Mouse (Mus musculus) left cerebral cortex, adult 8-10 months (tissue): ENCODE measurements at regions not wholly inside any gene's neighbourhood (a gene's known extent, or its start where the extent isn't known, plus 50 kb on each side); places are given as distances from the start of the nearest gene placed in this dataset.
A peak's percentile ranks its signal among the peaks of the same experiment; 100 is the strongest.

Experiments
- DNase-seq, 2 experiments: peaks; one replicate each; pipeline ENCODE4 v3.0.0; 2022; ENCODE audit warnings: low spot score in 2 of 2

- DNase-seq, result peak in 1 of 2 experiments; percentile 17
These were observed 110.2 kb downstream of the Tusc1 start for GRCm38 (mm10) chr4:93225105-93225504.

DNA sequence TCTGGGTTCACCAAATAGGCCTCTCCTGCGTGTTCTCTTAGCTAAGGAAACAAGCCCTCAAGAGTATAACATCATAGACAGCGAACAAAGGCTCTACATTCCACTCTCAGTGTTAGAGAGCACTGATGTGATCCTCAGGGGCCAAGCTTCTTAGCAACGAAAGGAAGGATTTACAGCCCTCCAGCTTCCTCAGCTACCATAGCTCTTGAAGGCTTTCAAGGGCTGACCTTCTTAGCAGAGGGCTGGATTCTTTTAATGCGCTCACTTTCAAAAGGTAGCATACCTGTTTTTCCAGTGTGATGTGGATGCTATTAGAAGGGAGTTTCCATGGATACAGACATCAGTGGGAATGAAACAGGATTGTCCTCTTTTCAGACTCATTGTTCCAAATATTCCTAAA is 114.6 kb downstream of the Tusc1 start:
- no peak for DNase-seq

- DNase-seq, result no peak
These were observed 126.9 kb downstream of the Tusc1 start for GRCm38 (mm10) chr4:93208399-93208798.

DNA sequence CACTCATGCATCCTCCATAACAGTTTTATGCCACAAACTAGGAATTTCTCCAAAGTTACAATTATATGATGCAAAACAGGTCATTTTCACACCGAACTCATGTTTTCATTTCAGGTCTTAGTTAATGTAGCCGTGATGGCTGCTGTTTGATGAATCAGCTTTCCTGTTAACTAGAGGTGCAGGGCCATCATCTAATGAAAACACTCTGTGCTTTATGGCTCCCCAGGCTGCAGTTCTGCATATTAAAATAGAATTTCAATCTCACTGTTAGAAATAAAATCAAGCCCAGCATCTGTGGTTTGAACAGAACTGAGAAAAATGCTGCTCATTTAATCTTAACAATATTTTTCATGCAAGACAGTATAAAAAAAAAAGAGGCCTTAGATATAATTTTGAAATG is 135.5 kb downstream of the Tusc1 start:
- DNase-seq, result no peak

- DNase-seq, result no peak
These were observed 151.0 kb downstream of the Tusc1 start for GRCm38 (mm10) chr4:93184332-93184731.
